Mouse (Mus musculus): Measurements from ENCODE around the gene Map3k4. TPM values are rescaled to one million over a fixed set of nuclear protein-coding genes. Genes with fewer than 3 reads are reported as not detected.

The Map3k4 gene
- polyA plus RNA-seq, 1 experiment from 2014 or later, result 58.7 TPM

DNA sequence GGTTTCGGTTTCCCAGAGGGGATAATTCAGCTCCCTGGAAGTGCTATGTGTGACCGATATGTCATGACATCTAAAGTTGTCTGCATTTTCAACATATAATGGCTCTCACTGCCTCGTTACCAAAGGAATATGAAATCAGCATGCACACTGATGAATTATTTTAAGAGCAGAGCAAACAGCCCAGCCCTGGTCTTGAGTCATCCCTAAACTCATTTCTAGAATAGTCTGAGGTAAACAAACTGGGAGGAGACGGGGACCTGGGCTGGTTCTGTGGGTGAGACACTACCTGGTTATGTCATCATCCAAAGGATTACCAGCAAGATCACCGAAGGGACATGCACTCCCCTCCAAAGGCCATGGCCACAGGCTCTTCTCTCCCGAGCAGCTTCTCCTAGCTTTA lies 33.0 kb upstream of the Map3k4 start:
- DNase-seq (ENCODE audit: low spot score) (no peak), ATAC-seq (replicated peaks; ENCODE audit: low FRiP score, low read depth) (no peak)
- Histone ChIP-seq H3K4me2 (ENCODE audit: low read length) (no peak overlapping the region), H3K9me3 (replicated peaks; ENCODE audit: low read length) (no peaks in the 10 kb centered on the region), H3K36me3 (ENCODE audit: insufficient read depth, low read length) (no peaks in the 10 kb centered on the region), H3K27ac (no peak overlapping the region), H3K4me3 (replicated peaks; ENCODE audit: low read depth, low read length) (no peak overlapping the region), H3K9ac (ENCODE audit: low read depth, low read length) (no peak overlapping the region), H3K27me3 (ENCODE audit: insufficient read depth, low read length) (no peaks in the 10 kb centered on the region), H3K4me1 (replicated peaks; ENCODE audit: insufficient read depth, low read length) (no peaks in the 10 kb centered on the region)
- WGBS, result 86% methylated on average over 6 of the region's 6 CpGs
- TF ChIP-seq CTCF (IDR thresholded peaks at IDR 0.05; ENCODE audit: low read depth), result no peak

DNA sequence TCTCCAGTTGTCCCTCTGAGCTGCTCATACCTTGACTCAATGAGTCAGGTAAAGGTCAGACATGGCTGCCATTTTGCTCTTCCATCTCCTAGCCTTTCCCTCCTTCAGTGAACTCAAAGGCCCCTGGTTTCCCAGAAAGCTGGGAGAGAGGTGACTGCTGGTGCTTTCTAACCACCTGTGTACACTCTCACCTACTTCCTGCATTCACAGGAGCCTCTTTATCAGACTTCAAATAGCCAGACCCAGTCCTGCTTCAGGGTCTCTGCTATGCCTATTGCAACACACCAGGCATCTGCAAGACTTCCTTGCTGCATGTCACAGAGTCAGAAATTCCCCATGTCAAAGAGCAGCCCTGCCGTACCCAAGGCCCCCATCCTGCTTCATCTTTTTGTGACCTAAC lies 28.9 kb upstream of the Map3k4 start:
- WGBS, result 95% methylated on average over 1 of the region's 1 CpGs
- Histone ChIP-seq H3K27ac (no peak overlapping the region), H3K36me3 (ENCODE audit: insufficient read depth, low read length) (no peaks in the 10 kb centered on the region), H3K4me2 (ENCODE audit: low read length) (no peak overlapping the region), H3K27me3 (ENCODE audit: insufficient read depth, low read length) (no peaks in the 10 kb centered on the region), H3K9me3 (replicated peaks; ENCODE audit: low read length) (no peaks in the 10 kb centered on the region), H3K4me3 (replicated peaks; ENCODE audit: low read depth, low read length) (no peak overlapping the region), H3K9ac (ENCODE audit: low read depth, low read length) (no peak overlapping the region), H3K4me1 (replicated peaks; ENCODE audit: insufficient read depth, low read length) (no peaks in the 10 kb centered on the region)
- DNase-seq (ENCODE audit: low spot score) (no peak), ATAC-seq (replicated peaks; ENCODE audit: low FRiP score, low read depth) (no peak)
- no peak for TF ChIP-seq CTCF (IDR thresholded peaks at IDR 0.05; ENCODE audit: low read depth)

DNA sequence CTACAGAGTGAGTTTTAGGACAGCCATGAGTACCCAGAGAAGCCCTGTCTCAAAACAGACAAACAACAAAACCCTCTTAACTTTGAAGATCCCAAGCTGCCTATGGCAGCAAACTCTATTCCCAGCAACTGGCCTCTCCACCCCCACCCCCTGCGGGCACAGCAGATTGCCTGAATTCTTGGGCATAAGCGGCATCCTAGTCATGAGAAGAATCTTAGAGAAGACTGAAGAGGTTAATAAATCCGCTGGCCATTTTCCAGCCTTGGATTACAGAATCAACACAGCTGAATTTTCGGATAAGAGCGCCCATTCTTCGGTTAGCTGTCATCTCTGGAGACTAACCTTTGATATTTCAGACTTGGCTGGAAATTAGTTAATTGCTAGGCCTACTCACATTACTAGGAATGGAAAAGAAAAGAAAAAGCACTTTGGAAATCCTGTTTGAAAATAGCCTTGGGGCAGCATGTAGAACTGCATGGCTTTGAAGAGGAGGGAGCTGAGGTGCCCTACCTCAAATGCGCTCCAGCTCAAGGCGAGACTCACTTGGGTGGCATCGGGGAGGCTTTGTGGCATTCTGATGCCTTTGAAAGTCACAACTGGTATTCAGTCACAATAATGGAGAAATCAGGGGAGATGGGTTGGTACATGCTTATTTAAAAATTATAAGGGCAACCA lies 25.2 kb upstream of the Map3k4 start:
- DNase-seq (ENCODE audit: low spot score) (no peak), ATAC-seq (replicated peaks; ENCODE audit: low FRiP score, low read depth) (no peak)
- Histone ChIP-seq H3K4me2 (ENCODE audit: low read length) (no peak overlapping the region), H3K9me3 (replicated peaks; ENCODE audit: low read length) (no peaks in the 10 kb centered on the region), H3K36me3 (ENCODE audit: insufficient read depth, low read length) (no peaks in the 10 kb centered on the region), H3K9ac (ENCODE audit: low read depth, low read length) (no peak overlapping the region), H3K27me3 (ENCODE audit: insufficient read depth, low read length) (no peaks in the 10 kb centered on the region), H3K4me3 (replicated peaks; ENCODE audit: low read depth, low read length) (no peak overlapping the region), H3K27ac (no peak overlapping the region), H3K4me1 (replicated peaks; ENCODE audit: insufficient read depth, low read length) (no peaks in the 10 kb centered on the region)
- WGBS, result 76% methylated on average over 9 of the region's 9 CpGs
- no peak for TF ChIP-seq CTCF (IDR thresholded peaks at IDR 0.05; ENCODE audit: low read depth)

- no peaks in the 10 kb centered on the region for H3K36me3 ChIP-seq (ENCODE audit: insufficient read depth, low read length)
- H3K27me3 ChIP-seq (ENCODE audit: insufficient read depth, low read length), result no peaks in the 10 kb centered on the region
- DNase-seq (ENCODE audit: low spot score), result peak; percentile 28
- H3K27ac ChIP-seq, result no peak overlapping the region
- H3K4me1 ChIP-seq (replicated peaks; ENCODE audit: insufficient read depth, low read length), result no peaks in the 10 kb centered on the region
- H3K9ac ChIP-seq (ENCODE audit: low read depth, low read length), result no peak overlapping the region
- no peak overlapping the region for H3K4me3 ChIP-seq (replicated peaks; ENCODE audit: low read depth, low read length)
- WGBS, result 60% methylated on average over 4 of the region's 4 CpGs
- ATAC-seq (replicated peaks; ENCODE audit: low FRiP score, low read depth), result peak; percentile 86
- no peak overlapping the region for H3K4me2 ChIP-seq (ENCODE audit: low read length)
- H3K9me3 ChIP-seq (replicated peaks; ENCODE audit: low read length), result no peaks in the 10 kb centered on the region
- TF ChIP-seq CTCF (IDR thresholded peaks at IDR 0.05; ENCODE audit: low read depth), result no peak
These were observed 18.6 kb upstream of the Map3k4 start for GRCm38 (mm10) chr17:12337156-12337555.

DNA sequence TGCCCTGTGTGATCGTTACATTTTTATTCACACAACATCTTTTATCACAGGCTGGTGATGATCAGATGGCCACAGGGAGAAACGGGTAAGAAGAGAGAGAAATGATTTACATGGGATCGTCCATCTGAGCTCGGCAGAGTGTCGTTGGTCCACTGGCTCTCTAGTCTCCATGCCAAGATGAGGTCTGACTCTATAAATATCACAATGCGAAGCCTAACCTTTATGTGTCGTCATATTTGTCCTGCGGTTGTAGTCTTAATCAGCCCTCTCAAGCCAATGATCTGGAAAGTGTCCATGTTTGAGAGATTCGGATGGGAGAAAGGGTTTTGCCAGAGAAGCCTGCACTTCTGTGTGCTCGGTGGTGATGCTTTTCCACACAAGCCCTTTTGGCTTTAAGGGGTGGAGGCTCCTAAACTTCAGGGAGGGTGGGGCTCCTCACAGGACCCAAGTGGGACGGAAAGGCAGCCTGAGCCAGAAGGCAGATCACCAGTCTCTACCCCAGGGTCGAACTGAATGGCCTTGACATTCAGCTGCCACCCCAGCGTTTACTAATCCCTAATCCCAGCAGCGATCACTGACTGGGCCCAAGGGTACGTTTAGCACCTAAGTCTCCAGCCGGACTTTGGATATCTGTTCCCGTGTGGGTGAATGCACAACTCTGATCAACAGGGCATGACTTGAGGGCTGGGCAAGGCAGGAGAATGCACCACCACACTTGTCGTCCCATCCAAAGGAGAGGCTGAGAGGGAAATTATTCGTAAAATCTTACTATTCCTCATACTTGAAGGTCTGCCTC lies 17.7 kb upstream of the Map3k4 start:
- H3K9ac ChIP-seq (ENCODE audit: low read depth, low read length), result no peak overlapping the region
- no peak overlapping the region for H3K4me3 ChIP-seq (replicated peaks; ENCODE audit: low read depth, low read length)
- TF ChIP-seq CTCF (IDR thresholded peaks at IDR 0.05; ENCODE audit: low read depth), result no peak
- ATAC-seq (replicated peaks; ENCODE audit: low FRiP score, low read depth), result peak; percentile 61
- no peaks in the 10 kb centered on the region for H3K4me1 ChIP-seq (replicated peaks; ENCODE audit: insufficient read depth, low read length)
- no peak for DNase-seq (ENCODE audit: low spot score)
- no peak overlapping the region for H3K4me2 ChIP-seq (ENCODE audit: low read length)
- 64% methylated on average over 19 of the region's 19 CpGs for WGBS
- no peaks in the 10 kb centered on the region for H3K9me3 ChIP-seq (replicated peaks; ENCODE audit: low read length)
- H3K27ac ChIP-seq, result peak overlapping the region; percentile 5; the same call in 1 of the 2 replicates
- no peaks in the 10 kb centered on the region for H3K36me3 ChIP-seq (ENCODE audit: insufficient read depth, low read length)
- H3K27me3 ChIP-seq (ENCODE audit: insufficient read depth, low read length), result no peaks in the 10 kb centered on the region

GRCm38 (mm10) chr17:12335115-12335514 lies 16.5 kb upstream of the Map3k4 start:
- H3K4me3 ChIP-seq (replicated peaks; ENCODE audit: low read depth, low read length), result no peak overlapping the region

More at GRCm38 (mm10) chr17:12335115-12335514, 16.5 kb upstream of the Map3k4 start:
- no peak for DNase-seq (ENCODE audit: low spot score)
- no peak for ATAC-seq (replicated peaks; ENCODE audit: low FRiP score, low read depth)
- 70% methylated on average over 6 of the region's 6 CpGs for WGBS
- no peaks in the 10 kb centered on the region for H3K36me3 ChIP-seq (ENCODE audit: insufficient read depth, low read length)
- H3K9me3 ChIP-seq (replicated peaks; ENCODE audit: low read length), result no peaks in the 10 kb centered on the region
- no peak for TF ChIP-seq CTCF (IDR thresholded peaks at IDR 0.05; ENCODE audit: low read depth)
- no peak overlapping the region for H3K9ac ChIP-seq (ENCODE audit: low read depth, low read length)
- H3K4me1 ChIP-seq (replicated peaks; ENCODE audit: insufficient read depth, low read length), result no peaks in the 10 kb centered on the region
- H3K27ac ChIP-seq, result no peak overlapping the region
- no peak overlapping the region for H3K4me2 ChIP-seq (ENCODE audit: low read length)
- H3K27me3 ChIP-seq (ENCODE audit: insufficient read depth, low read length), result no peaks in the 10 kb centered on the region
